Mouse (Mus musculus) inflammation-experienced regulatory T-cells, adult 16 weeks (primary cell): ENCODE results near the gene Ddx47. TPM values are rescaled to one million over a fixed set of nuclear protein-coding genes. Genes with fewer than 3 reads are reported as not detected.

Experiments used
- polyA plus RNA-seq: library from polyadenylated mRNA; unstranded; fragments of 100-300 nt; shearing (Covaris generic); gene quantifications from one replicate; pipeline ENCODE4 v1.2.1, GENCODE M21; 2017

Ddx47 gene
- polyA plus RNA-seq: 168 TPM

DNA sequence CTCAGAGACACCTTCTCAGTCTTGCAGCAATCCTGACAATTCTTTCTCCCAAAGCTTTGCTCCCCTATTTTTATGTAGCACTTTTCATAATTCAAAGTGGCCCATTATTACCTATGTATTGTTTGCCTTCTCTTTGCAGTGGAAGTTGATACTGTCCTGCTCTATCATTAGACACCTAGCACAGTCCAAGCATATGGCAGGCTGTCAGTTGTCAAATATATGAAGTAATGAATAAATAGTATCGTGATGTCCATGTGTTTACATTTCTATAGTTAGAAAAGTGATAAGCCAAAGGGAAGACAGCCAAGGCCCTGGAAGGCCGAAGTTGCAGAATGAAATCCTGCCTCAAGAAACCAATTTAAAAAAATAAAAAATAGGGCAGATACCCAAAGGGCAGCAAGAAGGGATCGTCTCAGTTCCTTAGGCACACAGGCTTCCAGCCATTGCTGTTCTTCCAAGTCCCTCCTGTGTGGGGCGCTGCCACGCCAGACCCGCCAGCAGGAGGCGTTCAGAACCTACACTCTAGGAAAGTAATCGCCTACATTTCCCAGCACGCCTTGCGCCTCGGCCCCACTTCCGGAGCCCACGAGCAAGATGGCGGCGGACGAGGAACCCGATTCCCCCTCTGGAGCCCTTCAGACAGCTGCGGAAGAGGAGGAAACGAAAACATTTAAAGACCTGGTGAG lies at the start of gene Ddx47:
Gene Ddx47 (plus strand): TSS at position 565 of the 686 bp plus-strand sequence.

DNA sequence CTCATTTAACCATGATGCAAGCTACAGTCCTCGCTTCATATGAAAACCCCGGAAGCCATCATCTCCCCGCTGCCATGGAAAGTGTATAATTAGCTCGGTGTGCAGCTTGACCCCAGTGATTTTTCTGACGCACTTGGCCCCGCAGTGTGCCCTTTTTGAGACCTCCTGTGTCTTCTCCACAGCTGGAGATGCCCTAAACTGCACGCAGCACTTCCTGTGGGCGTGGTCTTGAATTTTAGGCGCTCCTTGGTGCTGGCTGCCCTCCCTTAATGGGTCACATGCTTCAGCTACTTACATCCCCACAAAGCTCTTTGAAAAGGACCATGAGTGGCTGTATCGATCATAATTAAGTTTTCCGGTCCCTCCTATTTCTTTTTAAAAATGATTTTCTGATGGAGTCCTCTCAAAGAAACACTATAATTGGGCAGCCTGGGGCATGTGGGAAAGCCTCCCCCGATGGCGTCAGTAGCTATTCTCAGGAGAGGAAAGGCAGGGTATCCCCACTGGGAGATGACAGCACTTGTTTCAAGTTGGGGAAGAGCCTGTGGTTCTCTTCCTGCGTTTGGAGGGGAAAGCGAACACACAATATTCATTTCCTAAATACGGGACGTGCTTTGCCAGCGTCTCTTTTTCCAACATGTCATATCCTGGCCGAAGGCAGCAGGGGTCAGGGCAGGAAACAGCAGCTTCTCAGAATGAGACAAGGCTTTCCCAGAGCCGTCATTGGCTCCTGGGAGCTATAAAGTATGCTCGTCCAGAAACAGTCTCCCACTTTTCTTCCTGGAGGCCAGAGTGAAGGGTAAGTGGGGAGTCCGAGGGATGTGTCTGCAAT lies 30.0 kb upstream of the Ddx47 start, which contains the start of gene Apold1:
Gene Apold1 (plus strand): TSS at position 488 of the 832 bp plus-strand sequence.

DNA sequence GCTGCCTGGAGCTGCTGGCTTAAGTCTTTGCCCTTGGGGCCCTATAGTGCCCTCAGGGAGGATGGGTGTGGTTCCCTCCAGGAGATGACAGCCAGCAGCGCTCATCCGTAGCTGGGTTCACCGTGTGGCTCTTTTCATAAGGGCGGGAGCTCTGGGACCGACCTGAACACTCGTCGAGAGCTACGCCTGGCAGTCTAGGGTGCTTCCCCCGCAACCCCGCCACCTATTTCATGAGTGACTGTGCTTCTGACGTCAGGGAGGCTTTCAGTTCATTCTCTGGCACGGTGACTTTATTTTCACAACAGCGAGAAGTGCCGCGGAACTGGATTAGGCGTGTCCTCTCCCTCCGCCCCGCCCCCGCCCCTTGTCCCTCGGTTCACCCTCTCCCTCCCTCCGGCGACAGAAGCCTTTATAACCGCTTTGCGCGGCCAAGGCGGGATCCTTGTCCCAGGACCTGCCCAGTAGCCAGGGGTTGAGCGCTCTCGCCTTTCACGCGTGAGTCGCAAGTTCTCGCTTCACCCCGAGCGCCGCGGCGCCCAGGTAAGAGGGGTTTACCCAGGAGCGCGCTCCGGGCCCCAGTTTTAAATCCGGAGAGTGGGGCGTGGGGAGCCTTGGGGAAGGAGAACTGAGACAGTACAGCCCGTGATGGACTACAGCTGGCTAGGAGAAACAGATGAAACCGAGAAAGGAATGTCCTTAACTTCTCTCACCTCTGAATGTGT lies 54.0 kb downstream of the Ddx47 start, which contains the start of gene Gprc5a:
Gene Gprc5a (plus strand): TSS at position 416 of the 722 bp plus-strand sequence.

Other genes with a start within 250 kb of the Ddx47 start
- 2.7 TPM for gene Dusp16, start 219.0 kb upstream of the Ddx47 start, polyA plus RNA-seq
- gene Crebl2, start 181.5 kb upstream of the Ddx47 start, polyA plus RNA-seq: 30.1 TPM
- 11.2 TPM for gene Gpr19, start 113.0 kb upstream of the Ddx47 start, polyA plus RNA-seq
- 44.1 TPM for gene Cdkn1b, start 91.2 kb upstream of the Ddx47 start, polyA plus RNA-seq
- 0.16 TPM for gene Apold1, start 29.9 kb upstream of the Ddx47 start, polyA plus RNA-seq
- 0.83 TPM for gene Gprc5a, start 54.0 kb downstream of the Ddx47 start, polyA plus RNA-seq
- not detected for gene Gprc5d, start 106.7 kb downstream of the Ddx47 start, polyA plus RNA-seq
- 23.6 TPM for gene Fam234b, start 186.4 kb downstream of the Ddx47 start, polyA plus RNA-seq
- 0.65 TPM for gene Hebp1, start 186.4 kb downstream of the Ddx47 start, polyA plus RNA-seq
- not detected for gene Gsg1, start 242.7 kb downstream of the Ddx47 start, polyA plus RNA-seq